ENCODE assay signal across 8 mouse cellular contexts in the genomic region with DNA sequence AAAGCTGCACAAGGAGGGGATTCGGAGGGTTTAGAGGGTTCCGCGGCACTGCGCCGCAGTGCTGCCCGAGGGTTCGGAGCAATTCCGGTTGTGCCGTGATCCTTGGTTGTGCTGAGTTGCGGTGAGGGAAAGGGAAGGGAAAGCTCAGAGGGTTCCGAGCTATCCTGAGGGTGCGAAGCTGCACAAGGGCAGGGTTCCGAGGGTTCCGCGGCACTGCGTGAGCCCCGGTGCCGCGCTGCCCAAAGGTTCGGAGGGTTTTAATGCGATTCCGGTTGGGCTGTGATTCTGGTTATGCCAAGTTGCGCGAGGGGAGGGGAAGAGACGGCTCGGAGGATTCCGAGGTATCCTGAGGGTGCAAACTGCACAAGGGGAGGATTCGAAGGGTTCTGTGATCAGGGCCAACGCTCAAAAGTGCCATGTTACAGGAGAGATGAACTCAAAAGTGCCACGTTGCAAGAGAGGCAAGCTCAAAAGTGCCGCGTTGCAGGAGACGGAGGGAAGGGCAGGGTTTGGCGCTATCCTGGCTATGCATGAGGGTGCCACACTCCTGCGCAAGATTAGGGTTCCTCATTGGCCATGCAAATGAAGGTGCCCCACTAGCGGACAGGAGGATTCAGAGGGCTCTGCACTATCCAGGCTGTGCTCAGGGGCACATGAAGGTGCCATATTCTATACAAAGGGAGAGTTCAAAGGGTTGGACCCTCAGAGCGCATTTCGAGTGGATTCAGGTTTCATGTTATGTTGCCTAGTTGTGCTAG. TPM values are rescaled to one million over a fixed set of nuclear protein-coding genes. Genes with fewer than 3 reads are reported as not detected.
DNase-seq lines count a peak whose midpoint lies in the region; ATAC-seq and TF ChIP-seq lines count a peak whose summit lies in the region.

No protein-coding gene starts in this region.

- H3K4me3 ChIP-seq in gastrocnemius, adult 2 months = peak overlapping the region; percentile 72
- H3K4me3 ChIP-seq in ES-Bruce4 (ENCODE audit: low read depth, low read length) = peak overlapping the region; percentile 32
- peak overlapping the region; percentile 56 for H3K4me3 ChIP-seq in embryonic facial prominence, embryonic 15.5 days (replicated peaks)
- H3K4me3 ChIP-seq in neural tube, embryonic 12.5 days = peak overlapping the region; percentile 41

- peaks cover 3% of the 10 kb centered on the region; the same call in 1 of the 2 replicates for H3K36me3 ChIP-seq in ES-Bruce4 (ENCODE audit: control insufficient read depth, insufficient read depth, low read length, poor library complexity, severe bottlenecking)
- peaks cover 69% of the 10 kb centered on the region for H3K36me3 ChIP-seq in embryonic facial prominence, embryonic 15.5 days
- H3K36me3 ChIP-seq in neural tube, embryonic 12.5 days = peaks cover 48% of the 10 kb centered on the region

- peak overlapping the region; percentile 64 for H3K9ac ChIP-seq in ES-Bruce4 (ENCODE audit: low read depth, poor library complexity, severe bottlenecking)
- H3K9ac ChIP-seq in embryonic facial prominence, embryonic 15.5 days = peak overlapping the region; percentile 57
- H3K9ac ChIP-seq in neural tube, embryonic 12.5 days = peak overlapping the region; percentile 56

- no peaks in the 10 kb centered on the region for H3K4me1 ChIP-seq in ES-Bruce4 (ENCODE audit: control insufficient read depth, insufficient read depth, low read length)
- peaks cover 38% of the 10 kb centered on the region for H3K4me1 ChIP-seq in embryonic facial prominence, embryonic 15.5 days
- 0 out of 2 replicates have a peak, but pooled peaks cover 2% of the 10 kb centered on the region for H3K4me1 ChIP-seq in neural tube, embryonic 12.5 days

- H3K27ac ChIP-seq in gastrocnemius, adult 2 months = peak overlapping the region; percentile 96
- H3K27ac ChIP-seq in ES-Bruce4 (ENCODE audit: insufficient read depth, low read length) = no peak overlapping the region
- H3K27ac ChIP-seq in embryonic facial prominence, embryonic 15.5 days (replicated peaks) = peak overlapping the region; percentile 87
- H3K27ac ChIP-seq in neural tube, embryonic 12.5 days = no peak overlapping the region

- 47% methylated on average over 38 of the region's 38 CpGs for WGBS in embryonic facial prominence, embryonic 15.5 days
- 46% methylated on average over 38 of the region's 38 CpGs for WGBS in neural tube, embryonic 12.5 days

- peak overlapping the region; percentile 43 for H3K4me2 ChIP-seq in embryonic facial prominence, embryonic 15.5 days (replicated peaks)
- peak overlapping the region; percentile 68 for H3K4me2 ChIP-seq in neural tube, embryonic 12.5 days (replicated peaks)

- ATAC-seq in embryonic facial prominence, embryonic 15.5 days (ENCODE audit: insufficient number of reproducible peaks, low FRiP score, low TSS enrichment, low read depth) = no peak
- peak; percentile 49; the same call in 1 of the 2 replicates for ATAC-seq in neural tube, embryonic 12.5 days (ENCODE audit: low FRiP score, low read depth)

- H3K27me3 ChIP-seq in ES-Bruce4 (ENCODE audit: control insufficient read depth, insufficient read depth, low read length, poor library complexity, severe bottlenecking) = no peaks in the 10 kb centered on the region
- no peaks in the 10 kb centered on the region for H3K27me3 ChIP-seq in embryonic facial prominence, embryonic 15.5 days
- no peaks in the 10 kb centered on the region for H3K27me3 ChIP-seq in neural tube, embryonic 12.5 days (replicated peaks)

- no peak for TF ChIP-seq CTCF in gastrocnemius, adult 2 months (IDR thresholded peaks at IDR 0.05)
- no peak for TF ChIP-seq CTCF in ES-Bruce4 (IDR thresholded peaks at IDR 0.05; ENCODE audit: low read depth, low read length)

- DNase-seq in gastrocnemius, adult 2 months = peak; percentile 49
- no peak for DNase-seq in gastrocnemius, adult 18-20 months (ENCODE audit: low spot score)
- DNase-seq in kidney, postnatal 4 days = peak; percentile 35 to 53
- DNase-seq in right cerebral cortex, adult 2 months (ENCODE audit: low spot score in 2 of 2) = no peak
- DNase-seq in gastrocnemius, postnatal 36 days = no peak

- intact Hi-C loops in gastrocnemius, adult 2 months (cut with DNase I) = loop anchor here (5.0 kb wide), 1 partner anchor 50 kb away; no protein-coding TSS in a partner anchor
- intact Hi-C loops in gastrocnemius, postnatal 36 days (cut with DNase I) = no loop called here

- peaks cover 33% of the 10 kb centered on the region for H3K9me3 ChIP-seq in ES-Bruce4 (replicated peaks; ENCODE audit: control insufficient read depth, insufficient read depth, low read length, poor library complexity, severe bottlenecking)
- H3K9me3 ChIP-seq in embryonic facial prominence, embryonic 15.5 days (replicated peaks) = peaks cover 12% of the 10 kb centered on the region
- H3K9me3 ChIP-seq in neural tube, embryonic 12.5 days = peaks cover 23% of the 10 kb centered on the region

- TF ChIP-seq EP300 in ES-Bruce4 (IDR thresholded peaks at IDR 0.05; ENCODE audit: insufficient read depth, low read depth, low read length) = no peak

- no peak for TF ChIP-seq POLR2A in ES-Bruce4 (IDR thresholded peaks at IDR 0.05; ENCODE audit: insufficient read depth, low read length)

RNA-seq across cellular contexts. Expression of a gene that starts 27.1 kb away (rescaled TPM):
- total RNA-seq in gastrocnemius, adult 2 months (2021) = 10 to 100 TPM; 36.9 to 46.7 TPM
- 10 to 100 TPM; 42.4 to 43.3 TPM for total RNA-seq in gastrocnemius, adult 18-20 months (2021)
- polyA plus RNA-seq in ES-Bruce4 (2011; ENCODE audit: insufficient read depth, insufficient read length, low read depth, missing spikeins) = 61.4 and 64.3 TPM in 2 replicates
- polyA plus RNA-seq in embryonic facial prominence, embryonic 15.5 days (2015; fragmentation: Nextera tagmentation; extraction: Ambion mirVana) = 39.8 and 44.2 TPM in 2 replicates
- 21.6 and 21.7 TPM in 2 replicates for polyA plus RNA-seq in neural tube, embryonic 12.5 days (2016; fragmentation: Nextera tagmentation; extraction: Ambion mirVana)
- 10 to 100 TPM; 41.0 to 42.8 TPM for total RNA-seq in gastrocnemius, postnatal 36 days (2021)

Comparison
In these comparisons a context has a peak if more than half of its experiments do, and no peak if none do; other contexts are left out.
1. DNase-seq: peak in gastrocnemius, adult 2 months (single experiment) and kidney, postnatal 4 days (2 of 2); none in gastrocnemius, adult 18-20 months (single experiment), right cerebral cortex, adult 2 months (0 of 2) and gastrocnemius, postnatal 36 days (0 of 2).
2. H3K27ac ChIP-seq: peak in gastrocnemius, adult 2 months (single experiment) and embryonic facial prominence, embryonic 15.5 days (single experiment); none in ES-Bruce4 (single experiment) and neural tube, embryonic 12.5 days (single experiment).
3. Peak in every context shown above with its lines, with median percentiles within 50 percentile points of each other: H3K4me3 ChIP-seq and H3K9ac ChIP-seq.